Mouse (Mus musculus): ENCODE data around the gene Fbxw4.

Gene Fbxw4

GRCm38 (mm10) chr19:45659738-45660502, at the start of gene Fbxw4:
Gene Fbxw4 (minus strand): TSS chr19:45660312.
- DNase-seq (ENCODE audit: low read depth in 1 of 2, low spot score in 2 of 2), result peak in 1 of 2 experiments; percentile 46

DNA sequence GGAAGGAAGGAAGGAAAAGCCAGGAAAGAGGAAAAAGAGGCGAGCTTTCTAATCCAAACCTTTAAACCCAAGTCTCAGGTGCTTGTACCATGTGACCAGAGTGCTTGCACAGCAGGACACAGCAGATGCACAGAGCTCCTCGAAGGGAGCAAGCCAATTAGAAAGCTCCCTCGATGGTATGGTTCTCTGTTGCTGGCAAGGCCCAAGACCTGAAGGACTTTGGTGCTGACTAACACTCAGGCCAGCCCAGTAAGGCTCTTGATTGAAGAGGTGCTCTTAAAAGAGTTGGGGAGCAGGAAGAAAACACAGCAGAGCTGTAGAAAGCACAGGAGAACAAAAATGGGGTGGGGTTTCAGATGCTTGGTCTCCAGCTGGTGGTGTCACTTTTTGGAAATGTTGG, 48.6 kb upstream of the Fbxw4 start:
- no peak for DNase-seq (ENCODE audit: low read depth in 1 of 2, low spot score in 2 of 2)

DNA sequence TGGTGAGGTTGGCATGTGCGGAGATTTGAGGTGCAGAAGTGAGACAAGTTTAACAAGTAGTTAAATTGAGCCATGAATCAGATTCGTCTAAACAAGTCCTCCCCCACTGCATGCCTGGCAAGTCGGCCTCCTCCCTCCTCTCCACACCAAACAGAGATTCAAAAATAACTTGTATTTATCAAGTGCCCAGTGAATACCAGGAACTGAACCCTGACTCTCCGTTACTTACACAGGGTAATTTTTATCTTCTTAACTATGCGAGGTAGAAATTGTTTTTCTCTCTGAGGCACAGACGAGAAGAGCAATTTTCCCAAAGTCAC, 36.1 kb upstream of the Fbxw4 start:
- no peak for DNase-seq (ENCODE audit: low read depth in 1 of 2, low spot score in 2 of 2)

DNA sequence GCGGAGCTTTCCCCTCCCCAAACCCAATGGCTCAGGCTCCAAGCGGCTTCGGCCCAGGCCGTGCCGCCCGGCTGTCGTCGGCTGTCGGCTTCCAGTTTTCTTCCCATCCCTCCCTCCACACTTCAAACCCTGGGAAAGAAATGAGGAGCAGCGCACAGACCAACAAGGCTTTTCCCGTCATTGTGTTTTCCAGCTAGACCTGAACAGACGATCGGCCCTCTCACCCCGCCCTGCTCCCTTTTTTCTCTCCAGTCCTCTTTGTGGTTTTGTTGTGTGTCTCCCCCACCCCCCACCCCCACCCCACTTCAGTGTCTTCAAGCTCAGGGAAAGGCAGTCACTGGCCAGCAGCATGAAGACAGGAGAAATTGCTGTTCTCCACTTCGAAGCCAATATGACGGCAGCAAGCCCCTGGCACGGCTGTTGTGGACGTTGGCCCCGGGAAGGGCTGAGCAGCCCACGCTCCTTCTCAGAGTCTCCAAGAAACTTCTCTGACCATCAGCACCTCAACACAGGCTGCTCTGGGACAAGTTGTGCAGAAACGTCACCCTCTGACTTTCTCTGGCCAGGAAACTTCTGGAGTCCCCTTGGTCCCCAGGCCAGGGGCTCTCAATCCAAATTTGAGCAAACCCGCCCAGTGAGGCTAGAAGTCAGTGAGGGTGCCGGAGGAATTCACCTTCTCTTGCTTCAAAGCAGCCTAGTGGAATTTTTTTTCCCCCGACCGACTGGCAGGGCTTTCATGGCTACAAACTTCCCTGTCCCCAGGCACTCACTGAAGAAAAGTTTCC, 35.6 kb upstream of the Fbxw4 start:
- no peak for DNase-seq (ENCODE audit: low read depth in 1 of 2, low spot score in 2 of 2)

DNA sequence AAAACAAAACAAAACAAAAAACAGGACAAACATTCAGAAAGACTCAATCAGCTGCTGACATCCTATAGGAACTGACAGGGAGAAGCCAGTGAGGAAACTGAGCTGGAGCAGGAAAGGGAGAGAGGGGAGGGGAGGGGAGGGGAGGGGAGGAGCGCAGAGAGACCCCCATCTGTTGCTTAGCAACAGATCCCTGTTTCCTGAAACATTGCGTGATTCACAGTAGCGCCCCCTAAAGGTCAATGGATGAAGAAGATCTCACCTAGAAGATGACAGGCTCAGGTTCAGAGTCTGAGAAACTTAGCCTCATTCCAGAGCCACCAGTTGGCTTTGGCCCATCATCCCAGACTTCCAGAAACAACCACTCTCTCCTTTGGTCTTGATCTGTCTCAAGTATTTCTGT, 33.9 kb upstream of the Fbxw4 start:
- DNase-seq (ENCODE audit: low read depth in 1 of 2, low spot score in 2 of 2), result no peak

DNA sequence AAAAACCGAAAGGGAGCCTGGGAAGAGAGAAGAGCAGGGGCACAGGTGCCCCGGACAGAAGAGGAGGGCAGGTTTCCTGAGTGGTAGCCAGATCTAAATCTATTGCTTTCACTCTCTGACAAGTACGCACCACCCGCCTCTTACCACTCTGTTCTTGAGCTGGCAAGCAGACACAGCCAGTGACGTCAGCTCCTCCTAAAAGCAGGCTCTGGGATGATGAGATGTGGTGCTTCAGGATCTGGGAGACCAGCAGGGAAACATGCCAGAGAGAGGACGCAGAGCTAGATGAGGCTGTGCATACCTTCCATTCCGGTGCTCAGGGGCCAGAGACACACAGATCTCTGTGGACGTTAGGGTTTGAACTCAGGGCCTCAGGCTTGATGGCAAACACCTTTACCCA, 32.1 kb upstream of the Fbxw4 start:
- DNase-seq (ENCODE audit: low read depth in 1 of 2, low spot score in 2 of 2), result no peak

GRCm38 (mm10) chr19:45691001-45691535, 31.0 kb upstream of the Fbxw4 start:
- DNase-seq (ENCODE audit: low read depth in 1 of 2, low spot score in 2 of 2), result no peak

DNA sequence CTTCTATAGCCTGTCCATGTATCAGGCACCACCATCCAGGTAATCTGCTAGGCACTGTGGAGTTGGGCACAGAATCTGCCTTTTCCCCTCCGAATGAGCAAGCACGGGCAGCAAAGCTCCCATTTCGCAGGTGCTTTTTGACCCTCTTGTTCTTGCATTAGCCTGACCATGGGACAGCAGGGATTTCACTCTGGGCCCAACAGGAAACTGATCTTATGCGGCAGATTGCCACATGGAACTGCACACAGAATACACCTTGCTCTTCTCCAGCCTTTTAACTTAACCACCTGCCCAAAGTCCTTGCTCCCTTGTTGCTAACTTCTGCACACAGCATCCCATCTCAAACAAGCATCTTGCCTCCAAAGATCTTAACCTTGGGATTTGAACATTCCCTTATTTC, 26.9 kb upstream of the Fbxw4 start:
- no peak for DNase-seq (ENCODE audit: low read depth in 1 of 2, low spot score in 2 of 2)

- no peak for DNase-seq (ENCODE audit: low read depth in 1 of 2, low spot score in 2 of 2)
These were observed 23.6 kb upstream of the Fbxw4 start for GRCm38 (mm10) chr19:45683676-45684075.

DNA sequence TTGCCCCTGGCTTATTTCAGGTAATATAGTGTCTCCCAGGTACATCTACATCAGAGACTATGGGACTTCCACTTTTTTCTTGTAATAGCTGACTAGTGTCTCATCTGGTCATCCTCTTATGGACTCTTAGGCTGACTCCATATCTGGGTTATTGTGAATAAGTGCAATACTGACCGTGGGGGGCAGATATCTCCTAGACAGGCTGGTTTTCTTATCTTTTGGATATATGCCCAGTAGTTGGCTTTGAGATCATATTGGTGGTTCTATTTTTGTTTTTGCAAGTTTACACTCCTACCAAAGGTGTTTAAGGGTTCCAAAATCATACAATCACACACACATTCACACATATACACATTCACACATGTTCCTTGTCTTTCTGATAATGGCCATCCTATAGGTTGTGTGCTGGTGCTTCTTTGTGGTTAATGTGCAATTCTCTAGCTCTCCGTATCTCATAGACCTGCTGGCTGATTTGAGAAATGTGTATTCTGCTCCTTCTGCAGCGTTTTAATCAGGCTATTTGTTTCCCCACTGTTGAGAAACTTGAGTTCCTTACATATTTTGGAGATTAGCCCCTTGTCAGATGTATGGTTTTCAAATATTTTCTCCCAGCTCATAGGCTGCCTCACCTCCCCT, 20.5 kb upstream of the Fbxw4 start:
- DNase-seq (ENCODE audit: low read depth in 1 of 2, low spot score in 2 of 2), result no peak

DNA sequence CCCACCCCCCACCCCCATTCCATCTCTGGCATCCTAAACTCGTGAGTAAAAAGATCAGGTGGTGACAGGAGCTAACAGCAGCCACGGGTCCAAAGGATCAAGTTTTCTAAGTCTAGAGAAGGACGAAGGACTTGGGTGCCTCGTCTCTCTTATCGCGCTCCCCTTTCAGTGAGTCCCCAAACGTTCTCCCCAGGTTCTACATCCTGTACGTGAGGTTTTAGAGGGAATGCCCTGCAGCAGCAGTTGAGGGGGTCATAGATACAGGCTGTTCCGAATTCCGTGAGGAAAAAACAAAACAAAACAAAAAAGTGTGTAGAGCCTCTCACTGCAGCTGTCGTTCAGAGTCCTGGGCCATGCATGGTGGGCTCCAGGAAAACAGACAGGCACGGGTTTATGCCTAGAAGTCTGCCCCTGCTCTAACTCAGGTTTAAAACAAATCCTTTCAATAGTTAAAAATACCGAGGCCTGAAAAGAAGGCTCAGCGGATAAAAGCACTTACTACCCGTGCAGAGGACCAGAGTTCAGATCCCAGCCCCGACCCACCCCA, 16.7 kb upstream of the Fbxw4 start:
- DNase-seq (ENCODE audit: low read depth in 1 of 2, low spot score in 2 of 2), result no peak

DNA sequence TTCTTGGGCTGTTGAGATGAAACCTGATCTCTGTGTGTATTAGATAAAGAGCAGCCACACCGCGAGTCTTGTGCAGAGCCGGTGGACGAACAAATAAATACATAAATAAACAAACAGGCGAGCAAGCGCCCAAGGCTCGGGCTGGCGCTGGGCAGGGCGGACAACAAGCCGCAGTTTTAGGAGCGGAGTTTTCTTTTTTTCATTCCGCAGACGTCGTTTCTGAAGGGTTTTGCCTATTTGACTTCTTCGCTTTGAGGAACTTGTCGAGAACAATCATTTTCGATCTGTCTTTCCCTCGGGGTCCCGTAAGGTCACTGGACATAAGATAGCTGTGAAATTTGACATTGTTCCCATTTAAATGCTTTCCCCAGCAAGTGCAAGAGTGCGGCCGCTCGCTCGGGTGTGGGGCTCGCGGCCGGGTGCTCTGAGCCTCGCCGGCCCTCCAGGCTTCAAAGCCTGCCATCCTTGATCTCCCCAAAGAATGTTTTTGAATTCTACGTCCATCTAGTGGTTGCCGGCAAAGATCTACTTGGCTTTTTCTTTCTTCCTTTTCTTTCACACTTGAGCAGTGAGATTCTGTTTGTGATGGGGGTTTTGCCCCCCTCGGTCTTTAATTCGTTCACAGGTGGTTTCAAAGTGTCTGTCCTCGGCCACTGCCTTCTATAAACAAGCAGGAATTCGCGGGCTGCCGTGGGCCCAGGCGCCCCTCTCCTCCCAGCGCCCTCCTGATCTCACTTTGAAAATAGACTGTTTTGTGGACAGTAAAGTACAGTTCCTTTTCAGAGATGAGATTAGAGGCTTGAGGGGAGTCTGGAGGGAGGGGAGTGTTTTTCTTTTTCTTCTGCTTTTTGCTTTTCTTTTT, 15.8 kb upstream of the Fbxw4 start:
- DNase-seq (ENCODE audit: low read depth in 1 of 2, low spot score in 2 of 2), result no peak

DNA sequence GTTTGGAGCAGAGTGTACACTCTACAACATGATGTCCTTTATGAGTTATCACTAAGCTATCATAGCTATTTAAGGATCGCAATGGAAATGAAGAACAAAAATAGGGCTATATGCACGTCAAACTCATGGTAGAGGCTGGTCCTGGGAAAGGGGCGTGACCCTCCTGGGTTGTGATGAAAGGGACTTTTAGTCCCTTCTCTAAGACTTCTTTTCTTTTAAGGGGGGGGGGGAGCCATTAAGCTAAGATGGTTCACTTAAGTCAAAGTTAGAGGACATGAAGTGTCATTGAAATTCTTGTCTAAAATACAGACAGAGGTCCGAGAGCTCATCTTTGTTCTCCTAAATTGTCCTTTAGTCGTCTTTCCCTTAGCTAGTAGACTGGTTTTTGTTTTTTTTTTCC, 15.1 kb upstream of the Fbxw4 start:
- DNase-seq (ENCODE audit: low read depth in 1 of 2, low spot score in 2 of 2), result no peak

- no peak for DNase-seq (ENCODE audit: low read depth in 1 of 2, low spot score in 2 of 2)
These were observed 12.9 kb upstream of the Fbxw4 start for GRCm38 (mm10) chr19:45672971-45673370.

DNA sequence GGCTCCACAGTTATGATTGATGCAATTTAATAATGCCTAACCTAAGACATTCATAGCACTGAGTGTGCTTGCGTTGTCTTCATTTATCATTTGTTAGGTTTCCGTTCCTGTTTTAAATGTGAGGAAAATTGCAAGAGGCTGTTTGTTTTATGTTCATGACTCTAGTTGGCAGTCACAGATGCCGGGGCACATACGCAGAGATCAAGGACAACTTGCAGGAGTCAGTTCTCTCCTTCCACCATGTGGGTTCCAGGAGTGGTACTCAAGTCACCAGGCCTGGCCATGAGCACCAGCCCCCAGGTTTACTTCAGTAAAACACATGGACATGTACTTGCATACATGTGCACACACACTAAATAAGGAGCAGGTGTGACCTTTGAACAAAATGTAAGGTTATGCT, 8.9 kb upstream of the Fbxw4 start:
- DNase-seq (ENCODE audit: low read depth in 1 of 2, low spot score in 2 of 2), result no peak

DNA sequence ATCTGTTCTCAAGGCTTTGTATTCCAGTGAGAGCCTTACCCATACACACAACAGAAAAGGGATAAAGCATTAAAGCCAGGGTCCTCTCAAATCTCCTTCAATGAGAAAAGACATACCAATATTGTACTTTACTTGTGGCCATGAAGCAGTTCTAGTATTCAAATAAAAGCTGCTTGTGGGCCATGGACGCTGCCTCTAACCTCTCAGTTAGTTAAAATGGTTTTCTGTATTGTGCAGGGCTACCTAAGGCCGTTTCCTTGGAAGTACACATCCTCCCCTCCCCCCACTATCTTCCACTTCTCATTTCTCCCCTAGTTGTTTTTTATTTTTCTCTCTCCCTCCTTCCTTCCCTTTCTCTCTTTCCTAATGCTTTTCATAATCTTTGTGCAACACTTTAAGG, 3.7 kb upstream of the Fbxw4 start:
- DNase-seq (ENCODE audit: low read depth in 1 of 2, low spot score in 2 of 2), result no peak

- peak; percentile 19 to 44 for DNase-seq (ENCODE audit: low read depth in 1 of 2, low spot score in 2 of 2)
These were observed 335 bp upstream of the Fbxw4 start for GRCm38 (mm10) chr19:45660503-45660790.

- DNase-seq (ENCODE audit: low read depth in 1 of 2, low spot score in 2 of 2), result no peak
These were observed 793 bp downstream of the Fbxw4 start for GRCm38 (mm10) chr19:45659301-45659737.

GRCm38 (mm10) chr19:45658556-45659268, 1.4 kb downstream of the Fbxw4 start:
- no peak for DNase-seq (ENCODE audit: low read depth in 1 of 2, low spot score in 2 of 2)

GRCm38 (mm10) chr19:45657828-45658227, 2.3 kb downstream of the Fbxw4 start:
- no peak for DNase-seq (ENCODE audit: low read depth in 1 of 2, low spot score in 2 of 2)

Data from monocyte, adult 2 months (primary cell).